Mouse (Mus musculus) olfactory bulb, adult 2 months (tissue): ENCODE measurements around the gene Foxc1.
A peak's percentile ranks its signal among the peaks of the same experiment; 100 is the strongest.

Experiments used
- CTCF ChIP-seq: fragments of 200-500 bp; IDR thresholded peaks from 2 replicates; pipeline ENCODE4 v1.5.1; 2012; ENCODE audit warnings: low read depth, mild to moderate bottlenecking, low read length, moderate library complexity; ENCODE audit not compliant: insufficient read depth
- POLR2A ChIP-seq: fragments of 200-500 bp; IDR thresholded peaks from 2 replicates; pipeline ENCODE4 v1.6.1; 2012; ENCODE audit warnings: mild to moderate bottlenecking, low read depth, low read length, moderate library complexity; ENCODE audit not compliant: insufficient read depth

- TF ChIP-seq CTCF: peak; percentile 81
- TF ChIP-seq POLR2A: no peak
Measured at GRCm38 (mm10) chr13:31800581-31801576, 5.6 kb upstream of the Foxc1 start.
